Mouse (Mus musculus) cerebellum, adult 9-11 months (tissue): Measurements from ENCODE around the gene Arhgap9.

Experiments
- DNase-seq: peaks from one replicate; pipeline ENCODE4 v3.0.0; 2022

Arhgap9 gene

DNA sequence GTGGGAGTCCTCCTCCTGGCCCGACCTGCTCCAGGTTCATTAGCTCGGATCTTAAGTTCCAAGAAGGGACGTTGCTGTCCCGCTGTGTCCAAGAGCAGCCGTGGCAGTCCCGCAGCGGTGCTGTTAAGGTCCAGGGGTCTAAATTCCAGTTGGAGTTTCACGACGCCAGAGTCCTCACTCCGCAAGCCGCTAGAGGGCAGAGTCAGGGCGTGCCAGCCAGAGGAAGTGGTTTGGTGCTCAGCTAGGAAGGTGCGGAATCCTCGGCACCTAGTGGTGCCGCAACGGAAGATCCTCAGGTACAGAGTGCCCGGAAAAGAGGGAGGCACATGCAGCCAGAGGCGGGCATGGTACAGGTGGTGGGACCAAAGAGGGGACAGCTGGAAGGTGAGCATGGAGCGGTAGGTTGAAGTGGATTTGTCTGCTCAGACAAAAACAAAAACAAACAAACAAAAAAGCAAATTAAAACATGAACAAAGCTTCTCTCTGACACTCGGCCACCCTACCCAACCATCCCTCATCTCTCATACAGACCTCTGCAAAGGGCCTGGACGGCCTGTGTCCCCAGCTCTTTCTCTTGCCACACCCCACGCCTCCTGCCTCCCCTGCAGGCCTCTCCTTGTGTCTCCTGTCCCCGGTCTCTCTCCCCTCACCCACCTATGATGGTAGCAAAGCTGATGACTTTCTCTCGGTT, 29.0 kb downstream of the Arhgap9 start:
- DNase-seq, result peak; percentile 76

DNA sequence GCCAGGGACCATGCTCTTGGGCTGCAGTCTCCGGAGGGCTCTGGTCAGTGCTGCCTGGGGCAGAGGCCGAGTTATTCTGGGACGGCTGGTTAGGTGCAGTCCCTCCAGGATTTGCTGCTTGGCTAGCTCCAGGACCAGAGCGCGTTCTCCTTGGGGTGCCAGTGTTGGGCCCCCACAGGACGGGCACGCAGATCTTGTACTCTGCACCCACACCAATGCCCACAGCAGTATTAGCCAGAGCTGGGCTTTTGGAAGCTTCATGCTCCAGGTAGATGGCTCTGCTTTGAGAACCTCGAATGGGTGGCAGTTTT, 29.5 kb downstream of the Arhgap9 start:
- no peak for DNase-seq

DNA sequence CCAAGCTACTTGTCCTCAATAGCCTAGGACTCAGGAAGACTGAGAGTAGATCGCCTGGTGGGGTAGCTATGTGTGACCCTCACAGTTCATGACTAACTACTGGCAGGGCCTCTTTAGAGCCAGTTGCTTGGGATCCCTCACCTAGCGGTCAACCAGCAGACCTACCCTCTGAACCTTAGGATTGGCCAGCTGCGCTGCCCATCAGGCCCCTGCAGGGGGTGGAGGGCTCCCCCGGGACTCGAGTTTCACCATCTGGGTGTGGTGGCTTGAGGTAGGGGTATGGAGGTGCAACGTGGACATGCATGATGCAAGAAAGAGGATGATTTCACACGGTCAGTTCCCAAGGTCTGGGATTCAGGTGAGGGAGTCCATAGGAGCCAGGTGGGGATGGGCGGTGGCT, 30.0 kb downstream of the Arhgap9 start:
- DNase-seq, result no peak

DNA sequence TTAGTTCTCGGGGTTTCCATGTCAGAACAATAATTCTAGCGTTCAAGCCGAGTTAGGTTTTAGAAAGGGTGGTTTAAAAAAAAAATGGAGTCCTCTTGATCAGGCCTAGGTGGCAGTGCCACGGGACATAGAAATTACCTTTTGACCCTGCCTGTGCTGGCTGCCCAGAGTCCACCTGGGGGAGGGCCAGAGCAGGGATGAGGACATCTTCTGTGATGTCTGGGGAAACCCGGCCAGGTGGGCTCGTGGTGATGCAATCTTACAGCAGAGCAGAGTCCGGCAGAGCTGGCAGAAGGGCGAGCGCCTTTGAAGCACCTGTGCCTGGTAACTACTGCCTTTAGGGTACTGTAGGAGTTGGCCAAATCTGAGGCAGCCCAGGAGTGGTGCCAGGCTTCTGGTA, 30.4 kb downstream of the Arhgap9 start:
- no peak for DNase-seq

DNA sequence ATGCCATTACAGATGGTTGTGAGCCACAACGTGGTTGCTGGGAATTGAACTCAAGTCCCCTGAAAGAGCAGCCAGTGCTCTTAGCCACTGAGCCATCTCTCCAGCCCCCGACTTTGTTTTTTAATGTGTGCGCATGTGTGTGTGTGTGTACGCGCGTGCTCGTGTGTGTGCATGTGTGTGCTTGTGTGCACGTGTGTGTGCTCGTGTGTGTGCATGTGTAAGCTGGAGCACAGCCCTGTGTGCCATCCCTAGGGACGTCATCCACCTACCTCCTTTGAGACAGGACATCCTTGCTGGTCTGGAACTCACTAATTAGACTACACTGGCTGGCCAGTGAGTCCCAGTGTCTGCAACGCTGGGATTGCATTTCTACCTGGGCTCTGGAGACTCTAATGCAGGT, 31.0 kb downstream of the Arhgap9 start:
- no peak for DNase-seq

DNA sequence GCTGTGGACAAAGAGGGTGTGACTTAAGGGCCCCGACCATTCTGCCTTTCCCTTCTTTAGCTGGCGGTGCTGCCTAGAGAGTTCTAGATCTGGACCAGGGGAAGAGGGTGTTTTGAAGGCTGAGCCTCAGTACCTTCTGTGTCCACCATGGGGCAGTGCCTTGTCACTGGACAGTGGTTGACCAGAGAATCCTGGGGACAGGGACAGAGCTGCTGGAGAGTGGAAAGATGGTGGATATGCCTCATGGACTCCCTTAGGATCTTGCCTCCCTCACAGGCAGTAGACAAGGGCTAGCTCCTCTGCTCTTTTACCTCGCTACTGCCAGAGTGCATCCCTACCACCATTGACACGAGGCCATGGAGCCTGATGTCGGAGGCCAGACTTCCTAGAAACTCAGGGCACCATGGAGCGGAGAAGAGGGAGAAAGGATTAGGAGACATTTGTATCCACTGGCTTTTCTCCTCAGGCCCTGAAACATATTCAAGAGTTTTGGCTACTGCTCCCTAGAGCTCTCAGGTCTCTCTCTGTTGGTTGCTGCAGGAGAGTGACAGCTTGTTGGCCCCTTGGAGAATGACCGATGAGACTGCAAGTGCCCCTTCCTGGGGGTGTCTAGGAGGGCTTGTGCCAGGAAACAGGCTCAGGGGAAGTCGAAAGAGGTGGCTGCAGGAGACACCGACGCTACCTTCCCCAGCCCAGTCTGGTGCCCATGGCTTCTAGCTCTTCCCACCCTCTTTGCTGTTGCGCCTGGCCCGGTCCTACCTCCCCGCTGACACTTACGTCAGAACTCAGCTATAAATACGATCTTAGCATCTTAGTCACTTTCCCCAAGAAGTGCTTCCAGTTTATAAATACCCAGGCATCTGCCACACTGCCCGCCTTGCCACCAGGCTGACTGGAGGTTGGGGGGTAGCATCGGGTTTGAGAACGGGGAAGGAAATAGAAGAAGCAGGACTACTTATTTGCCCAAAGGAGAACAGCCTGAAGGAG, 32.4 kb downstream of the Arhgap9 start, which contains the start of gene Inhbe:
TSS of gene Inhbe (minus strand) at position 503 of the 987 bp plus-strand sequence.
- DNase-seq, result peak; percentile 60

DNA sequence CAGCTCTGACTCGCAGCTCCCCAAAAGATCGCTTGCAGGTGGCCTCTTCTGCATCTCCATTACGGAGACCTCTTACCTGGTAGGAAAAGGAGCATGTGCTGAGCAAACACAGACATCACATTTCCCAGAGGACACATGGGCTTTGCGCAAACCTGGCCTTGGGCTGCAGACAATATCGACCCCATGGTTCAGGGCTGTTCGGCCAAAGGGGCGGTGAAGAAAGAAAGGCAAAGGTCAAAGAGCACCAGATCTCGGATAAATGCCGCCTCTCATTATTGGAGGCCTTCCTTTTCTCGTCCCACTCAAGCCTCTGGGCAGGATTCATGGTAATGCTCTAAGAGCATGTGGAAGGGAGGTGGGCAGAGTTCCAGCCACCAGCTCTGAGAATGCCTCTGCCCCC, 33.6 kb downstream of the Arhgap9 start:
- no peak for DNase-seq

DNA sequence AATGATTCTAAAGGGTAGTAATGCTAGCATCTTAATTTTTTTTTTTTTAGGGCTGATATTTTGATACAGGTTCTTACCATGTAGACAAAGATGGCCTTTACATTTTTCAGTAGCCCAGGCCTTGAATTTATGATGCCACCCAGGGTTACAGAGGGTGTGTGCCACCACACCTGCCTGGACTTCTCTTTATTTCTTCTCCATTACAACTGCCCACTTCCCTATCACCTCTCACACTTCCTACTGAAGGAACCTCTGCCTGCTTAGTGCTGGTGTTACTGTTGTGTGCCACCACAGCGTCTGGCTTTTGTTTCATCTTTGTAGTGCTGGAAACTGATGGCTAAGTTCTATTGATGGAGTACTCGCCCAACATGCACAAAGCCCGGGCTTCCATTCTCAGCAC, 39.0 kb downstream of the Arhgap9 start:
- DNase-seq, result no peak

DNA sequence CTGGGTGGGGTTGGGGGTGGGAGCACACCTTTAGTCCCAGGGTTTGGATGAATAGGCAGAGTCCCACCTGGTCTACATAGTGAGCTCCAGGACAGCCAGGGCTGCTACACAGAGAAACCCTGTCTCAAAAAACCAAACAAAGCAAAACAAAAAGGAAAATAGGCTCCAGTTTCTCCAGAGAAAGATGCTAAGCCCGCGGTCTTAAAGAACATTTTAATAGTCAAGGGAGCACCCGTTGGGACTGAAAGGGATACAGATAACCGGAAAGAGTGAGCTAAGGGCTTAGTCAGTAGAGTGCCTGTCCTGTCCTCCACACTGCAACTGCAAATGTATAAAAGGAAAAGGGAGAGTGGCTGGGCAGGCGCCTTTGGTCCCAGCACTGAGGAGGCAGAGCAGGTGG, 45.4 kb downstream of the Arhgap9 start:
- no peak for DNase-seq

DNA sequence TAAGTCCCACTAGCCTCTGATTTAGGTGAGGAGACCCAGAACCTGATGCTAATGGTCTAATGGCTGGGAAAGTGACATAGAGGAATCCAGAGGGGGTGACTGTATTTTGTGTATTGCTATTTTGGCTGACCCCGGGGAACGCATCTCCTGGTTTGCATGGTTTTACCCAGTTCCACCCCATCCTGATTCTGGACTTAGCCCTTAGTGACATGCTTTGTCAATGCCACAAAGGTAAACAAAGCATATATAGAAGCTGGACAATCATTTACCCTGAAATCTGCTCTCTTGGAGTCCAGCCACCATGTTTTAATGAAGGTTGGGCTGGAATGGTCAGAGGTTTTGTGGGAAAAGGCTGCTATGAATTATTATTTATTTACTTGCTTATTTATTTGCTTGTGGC, 46.5 kb downstream of the Arhgap9 start:
- DNase-seq, result no peak

DNA sequence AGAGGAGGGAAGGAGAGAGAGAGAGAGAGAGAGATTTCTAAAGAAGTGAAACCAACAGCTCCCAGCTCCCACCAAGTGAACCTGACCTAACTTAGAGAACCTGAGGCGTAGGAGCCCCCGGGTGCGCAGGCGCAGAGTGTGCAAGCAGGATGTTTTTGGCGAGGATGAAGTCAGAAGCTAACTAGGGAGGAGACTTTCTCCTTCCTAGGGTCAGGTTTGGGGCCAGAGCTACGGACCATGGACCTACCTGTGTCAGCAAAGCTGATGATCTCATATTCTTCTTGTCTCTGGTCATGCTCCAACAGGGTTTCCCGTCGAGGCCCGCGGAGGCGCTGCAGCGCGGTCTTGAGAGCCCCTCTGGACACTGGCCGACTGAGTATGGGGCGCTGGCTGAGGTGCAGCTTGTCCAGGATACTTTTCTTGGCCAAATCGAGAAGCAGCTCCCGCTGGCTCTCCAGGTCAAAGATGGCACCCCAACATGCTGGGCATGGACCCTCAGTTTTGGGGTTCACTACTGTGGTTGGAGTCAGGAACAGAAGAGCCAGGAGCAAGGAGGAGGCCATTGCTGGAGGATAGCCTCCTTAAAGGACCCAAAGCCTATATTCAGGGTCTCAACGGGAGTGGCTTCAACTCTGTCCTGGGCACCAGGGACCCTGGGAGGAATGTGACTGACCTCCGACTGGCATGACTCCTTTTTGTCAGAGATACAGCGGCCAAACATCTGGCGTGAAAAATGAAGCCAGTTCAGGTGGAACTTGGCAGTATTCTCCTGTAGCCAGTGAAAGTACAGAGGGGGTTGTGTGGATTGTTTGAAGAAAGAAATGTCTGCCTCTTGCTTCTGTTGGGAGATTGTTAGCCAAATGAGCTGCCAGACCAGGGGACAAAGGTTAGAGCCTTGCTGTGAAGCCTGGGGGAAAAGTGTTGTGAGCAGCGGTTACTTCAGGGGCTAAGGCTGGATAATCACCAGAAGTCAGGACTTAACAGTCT, 48.4 kb downstream of the Arhgap9 start, which contains the start of gene Inhbc:
TSS of gene Inhbc (minus strand) at position 598 of the 987 bp plus-strand sequence.
- no peak for DNase-seq

DNA sequence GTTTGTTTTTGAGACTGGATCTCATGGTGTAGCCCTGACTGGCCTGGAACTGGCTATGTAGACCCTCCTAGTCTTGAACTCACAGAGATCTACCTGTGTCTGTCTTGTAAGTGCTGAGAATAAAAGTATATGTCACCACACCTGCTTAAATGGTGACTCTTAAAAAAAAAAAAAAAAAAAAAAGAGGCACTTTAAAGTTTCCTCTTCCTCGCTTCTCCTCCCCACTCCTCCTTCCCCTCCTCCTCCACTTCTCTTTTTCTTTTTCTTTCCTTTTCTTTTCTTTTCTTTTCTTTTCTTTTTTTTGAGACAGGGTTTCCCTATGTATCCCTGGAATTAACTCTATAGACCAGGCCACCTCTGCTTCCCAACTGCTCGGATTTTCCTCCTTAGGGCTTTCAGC, 49.3 kb downstream of the Arhgap9 start:
- DNase-seq, result no peak

DNA sequence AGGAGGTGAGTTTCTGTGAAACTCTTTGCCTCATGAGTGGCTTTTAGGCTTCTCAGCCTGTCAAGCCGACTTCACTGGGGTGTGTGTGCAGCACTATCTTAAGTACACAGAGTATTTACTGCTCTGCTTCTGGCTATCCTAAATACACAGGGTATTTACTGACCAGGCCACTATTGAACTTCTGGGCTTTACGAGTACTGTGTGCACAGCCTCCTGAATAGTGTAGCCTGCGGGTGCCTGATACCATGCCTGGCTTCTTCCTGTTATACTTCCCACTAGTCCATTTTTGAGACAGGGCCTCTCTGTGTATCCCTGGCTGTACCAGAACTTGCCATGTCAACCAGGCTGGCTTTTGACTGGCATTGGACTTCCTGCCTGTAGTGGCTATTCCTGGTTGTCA, 55.9 kb downstream of the Arhgap9 start:
- no peak for DNase-seq
